Mouse (Mus musculus) kidney, adult 18-20 months (tissue): ENCODE data around the gene Phf12.

Experiments
- DNase-seq: peaks from one replicate; pipeline ENCODE4 v3.0.0; 2021

The Phf12 gene

DNA sequence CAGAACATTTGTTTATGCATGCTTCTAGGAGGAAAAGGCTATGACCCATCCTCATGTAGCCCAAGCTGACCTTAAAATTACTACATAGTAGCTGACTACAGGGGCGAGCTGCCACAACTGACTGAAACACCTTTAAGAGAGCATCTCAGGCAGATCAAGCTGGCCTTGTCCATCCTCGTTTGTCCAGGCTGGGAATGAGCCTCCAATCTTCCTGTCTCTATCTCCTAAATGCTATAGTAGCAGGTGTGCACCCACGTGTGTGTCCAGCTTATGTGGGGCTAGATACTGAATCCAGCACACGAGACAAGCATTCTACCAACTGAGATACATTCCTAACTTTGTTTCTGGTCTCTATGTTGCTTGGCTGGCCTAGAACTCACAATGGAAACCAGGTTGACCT lies 92.1 kb downstream of the Phf12 start:
- DNase-seq = no peak
